Mouse (Mus musculus) adrenal gland, adult 2 months (tissue): ENCODE results near the gene Rnd1. TPM values are rescaled to one million over a fixed set of nuclear protein-coding genes. Genes with fewer than 3 reads are reported as not detected.

Source experiments
- DNase-seq: peaks from one replicate; pipeline ENCODE4 v3.0.0; 2021
- polyA plus RNA-seq: library from polyadenylated mRNA; depleted of rRNA; stranded (reverse); fragments of >200 nt; gene quantifications from 2 replicates; pipeline ENCODE4 v1.2.3, GENCODE M21; 2012
- total RNA-seq, 2 experiments: library from RNA; stranded (reverse); gene quantifications; 2 replicates each; pipeline ENCODE4 v1.2.3; 2021

Rnd1 gene
- total and polyA plus RNA-seq, 3 experiments: 3.0 to 4.0 (median 3.9) TPM

GRCm38 (mm10) chr15:98640157-98640556 lies 37.1 kb downstream of the Rnd1 start:
- no peak for DNase-seq

- DNase-seq: no peak
Measured at GRCm38 (mm10) chr15:98637155-98637554, 40.1 kb downstream of the Rnd1 start.

- DNase-seq: no peak
Measured at GRCm38 (mm10) chr15:98636517-98636916, 40.7 kb downstream of the Rnd1 start.

GRCm38 (mm10) chr15:98635291-98635841 lies 41.9 kb downstream of the Rnd1 start:
- peak; percentile 57 for DNase-seq

- peak; percentile 92 for DNase-seq
Measured at GRCm38 (mm10) chr15:98634541-98635081, 42.6 kb downstream of the Rnd1 start.

- no peak for DNase-seq
Measured at GRCm38 (mm10) chr15:98633822-98634470, 43.3 kb downstream of the Rnd1 start.

GRCm38 (mm10) chr15:98632921-98633320 lies 44.3 kb downstream of the Rnd1 start:
- no peak for DNase-seq

GRCm38 (mm10) chr15:98632107-98632744 lies 45.0 kb downstream of the Rnd1 start:
- peak; percentile 84 for DNase-seq

- DNase-seq: peak; percentile 56
Measured at GRCm38 (mm10) chr15:98631493-98631892, 45.8 kb downstream of the Rnd1 start.

GRCm38 (mm10) chr15:98630540-98630939 lies 46.7 kb downstream of the Rnd1 start, which contains the start of gene Cacnb3:
Gene Cacnb3 (plus strand): TSS chr15:98630840.
- DNase-seq: no peak

- no peak for DNase-seq
Measured at GRCm38 (mm10) chr15:98629464-98629863, 47.8 kb downstream of the Rnd1 start.

GRCm38 (mm10) chr15:98628589-98629254 lies 48.5 kb downstream of the Rnd1 start:
- DNase-seq: no peak

GRCm38 (mm10) chr15:98626487-98627212 lies 50.6 kb downstream of the Rnd1 start:
- no peak for DNase-seq

- no peak for DNase-seq
Measured at GRCm38 (mm10) chr15:98626078-98626477, 51.2 kb downstream of the Rnd1 start.

- no peak for DNase-seq
Measured at GRCm38 (mm10) chr15:98623361-98623821, 53.9 kb downstream of the Rnd1 start.

GRCm38 (mm10) chr15:98622721-98623120 lies 54.5 kb downstream of the Rnd1 start:
- DNase-seq: no peak

GRCm38 (mm10) chr15:98622199-98622598 lies 55.1 kb downstream of the Rnd1 start:
- no peak for DNase-seq

- peak; percentile 76 for DNase-seq
Measured at GRCm38 (mm10) chr15:98617176-98617537, 60.1 kb downstream of the Rnd1 start.

GRCm38 (mm10) chr15:98616362-98617175 lies 60.7 kb downstream of the Rnd1 start:
- no peak for DNase-seq

GRCm38 (mm10) chr15:98615751-98616150 lies 61.5 kb downstream of the Rnd1 start:
- DNase-seq: no peak

- no peak for DNase-seq
Measured at GRCm38 (mm10) chr15:98614971-98615370, 62.3 kb downstream of the Rnd1 start.
